Mouse (Mus musculus) fibroblast of lung, adult 2 months (primary cell): ENCODE measurements at regions not wholly inside any gene's neighbourhood (a gene's known extent, or its start where the extent isn't known, plus 50 kb on each side); places are given as distances from the start of the nearest gene placed in this dataset.

Experiments used
- DNase-seq: peaks from one replicate; pipeline ENCODE4 v3.0.0-alpha.2; 2011; ENCODE audit warnings: low read depth

- DNase-seq: no peak
Observed at GRCm38 (mm10) chr4:142467920-142468319, 228.7 kb upstream of the Kazn start.

GRCm38 (mm10) chr4:142465226-142465625, 226.0 kb upstream of the Kazn start:
- no peak for DNase-seq

GRCm38 (mm10) chr4:142464066-142464465, 224.9 kb upstream of the Kazn start:
- DNase-seq: no peak

- DNase-seq: no peak
Observed at GRCm38 (mm10) chr4:142460468-142461086, 221.4 kb upstream of the Kazn start.

GRCm38 (mm10) chr4:142452614-142453013, 213.4 kb upstream of the Kazn start:
- DNase-seq: no peak

GRCm38 (mm10) chr4:142450884-142451283, 211.7 kb upstream of the Kazn start:
- no peak for DNase-seq

GRCm38 (mm10) chr4:142449713-142450112, 210.5 kb upstream of the Kazn start:
- no peak for DNase-seq

- DNase-seq: no peak
Observed at GRCm38 (mm10) chr4:142449198-142449702, 210.0 kb upstream of the Kazn start.

- no peak for DNase-seq
Observed at GRCm38 (mm10) chr4:142447529-142447928, 208.3 kb upstream of the Kazn start.

- DNase-seq: no peak
Observed at GRCm38 (mm10) chr4:142441045-142441444, 201.8 kb upstream of the Kazn start.

- no peak for DNase-seq
Observed at GRCm38 (mm10) chr4:142439450-142440183, 200.4 kb upstream of the Kazn start.

GRCm38 (mm10) chr4:142424596-142424995, 185.4 kb upstream of the Kazn start:
- DNase-seq: no peak

- DNase-seq: no peak
Observed at GRCm38 (mm10) chr4:142420427-142420826, 181.2 kb upstream of the Kazn start.

- DNase-seq: no peak
Observed at GRCm38 (mm10) chr4:142414874-142415273, 175.7 kb upstream of the Kazn start.

- no peak for DNase-seq
Observed at GRCm38 (mm10) chr4:142411792-142412191, 172.6 kb upstream of the Kazn start.

- DNase-seq: no peak
Observed at GRCm38 (mm10) chr4:142410596-142411573, 171.7 kb upstream of the Kazn start.

- no peak for DNase-seq
Observed at GRCm38 (mm10) chr4:142397858-142398257, 158.7 kb upstream of the Kazn start.

GRCm38 (mm10) chr4:142392924-142393323, 153.7 kb upstream of the Kazn start:
- no peak for DNase-seq

- DNase-seq: no peak
Observed at GRCm38 (mm10) chr4:142390531-142391195, 151.5 kb upstream of the Kazn start.

GRCm38 (mm10) chr4:142388476-142388875, 149.3 kb upstream of the Kazn start:
- no peak for DNase-seq

- DNase-seq: no peak
Observed at GRCm38 (mm10) chr4:142381168-142381567, 142.0 kb upstream of the Kazn start.

GRCm38 (mm10) chr4:142378452-142378851, 139.3 kb upstream of the Kazn start:
- no peak for DNase-seq
